Mouse (Mus musculus) 3T3-L1 (cell line): ENCODE measurements at regions not wholly inside any gene's neighbourhood (a gene's known extent, or its start where the extent isn't known, plus 50 kb on each side); places are given as distances from the start of the nearest gene placed in this dataset.
"Not testable (repeated sequence)": the region's sequence is repeated elsewhere in the genome, so short reads cannot be mapped to it uniquely, and the experiment has no call there.

Experiments used
- DNase-seq: peaks from one replicate; pipeline ENCODE4 v3.0.0-alpha.2; 2015; ENCODE audit warnings: low read depth, low spot score

DNA sequence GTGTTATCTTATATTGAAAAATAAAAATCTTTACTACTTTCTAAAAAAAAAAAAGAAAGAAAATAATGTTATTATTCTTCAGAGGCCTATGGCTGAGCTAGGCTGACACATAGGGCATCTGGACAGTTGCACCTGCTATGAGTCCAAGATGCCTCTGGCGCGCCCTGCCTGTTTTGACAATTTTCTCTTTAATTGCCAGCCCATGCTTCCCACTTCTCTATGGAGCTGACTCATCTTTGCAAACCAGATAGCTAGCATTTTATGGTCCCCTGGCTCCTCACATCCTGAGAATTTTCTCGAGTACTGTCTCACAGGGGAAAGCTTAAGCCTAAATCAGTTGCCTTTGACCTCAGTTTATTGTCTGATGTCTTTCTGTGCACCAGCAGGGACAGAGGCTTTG, 232.2 kb downstream of the Utp18 start:
- no peak for DNase-seq

DNA sequence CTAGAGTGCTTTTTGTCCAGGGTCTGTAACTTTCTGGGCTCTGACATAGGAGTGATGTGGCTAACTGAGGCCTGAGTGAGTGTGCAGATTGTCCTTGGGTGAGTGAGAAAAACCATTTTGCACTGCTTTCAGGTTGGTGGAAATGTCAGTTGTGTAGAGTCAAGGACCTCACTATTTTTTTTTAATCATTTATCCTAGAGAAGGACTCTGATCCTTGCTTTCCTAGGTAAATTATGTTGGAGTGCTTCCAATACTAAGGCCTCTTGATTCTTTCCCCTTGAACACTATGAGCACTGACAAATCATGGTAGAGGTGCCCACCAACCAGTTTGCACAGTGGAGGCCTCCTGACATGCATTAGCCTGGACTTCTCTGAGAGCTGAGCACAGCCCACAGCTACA, 233.6 kb downstream of the Utp18 start:
- DNase-seq, result not testable (repeated sequence)
